Mouse (Mus musculus): Measurements from ENCODE around the gene Creb3l1. TPM values are rescaled to one million over a fixed set of nuclear protein-coding genes. Genes with fewer than 3 reads are reported as not detected.
A peak's percentile ranks its signal among the peaks of the same experiment; 100 is the strongest.

The Creb3l1 gene
- total and polyA plus RNA-seq, 2 experiments from 2014 or later = 3.5 TPM

GRCm38 (mm10) chr2:91955121-91955591, 69.1 kb downstream of the Creb3l1 start:
- Histone ChIP-seq H3K4me2 (ENCODE audit: low read depth, low read length) (no peak overlapping the region), H3K27me3 (ENCODE audit: insufficient read depth, low read length) (no peaks in the 10 kb centered on the region), H3K36me3 (ENCODE audit: insufficient read depth, low read length) (no peaks in the 10 kb centered on the region), H3K9me3 (ENCODE audit: low read length) (no peaks in the 10 kb centered on the region), H3K9ac (replicated peaks; ENCODE audit: low read length) (no peak overlapping the region), H3K27ac (peak overlapping the region; percentile 32; the same call in 1 of the 2 replicates), H3K4me3 (ENCODE audit: low read length) (no peak overlapping the region), H3K4me1 (ENCODE audit: insufficient read depth, low read length) (peaks cover 28% of the 10 kb centered on the region)
- 63% methylated on average over 4 of the region's 4 CpGs for WGBS
- no peak for TF ChIP-seq CTCF (IDR thresholded peaks at IDR 0.05; ENCODE audit: low read depth)
- DNase-seq (ENCODE audit: low spot score) = no peak
- ATAC-seq = no peak

GRCm38 (mm10) chr2:91953825-91954224, 70.5 kb downstream of the Creb3l1 start:
- H3K27ac ChIP-seq = no peak overlapping the region; the same call in 1 of the 2 replicates
- H3K4me1 ChIP-seq (ENCODE audit: insufficient read depth, low read length) = peaks cover 27% of the 10 kb centered on the region
- ATAC-seq (peak; percentile 18; the same call in 1 of the 2 replicates), DNase-seq (ENCODE audit: low spot score) (no peak)
- no peaks in the 10 kb centered on the region for H3K36me3 ChIP-seq (ENCODE audit: insufficient read depth, low read length)
- H3K4me3 ChIP-seq (ENCODE audit: low read length) = no peak overlapping the region
- no peak for TF ChIP-seq CTCF (IDR thresholded peaks at IDR 0.05; ENCODE audit: low read depth)
- 21% methylated on average over 5 of the region's 5 CpGs for WGBS
- no peak overlapping the region for H3K4me2 ChIP-seq (ENCODE audit: low read depth, low read length)
- no peaks in the 10 kb centered on the region for H3K9me3 ChIP-seq (ENCODE audit: low read length)
- H3K9ac ChIP-seq (replicated peaks; ENCODE audit: low read length) = no peak overlapping the region
- no peaks in the 10 kb centered on the region for H3K27me3 ChIP-seq (ENCODE audit: insufficient read depth, low read length)

GRCm38 (mm10) chr2:91950275-91951085, 73.8 kb downstream of the Creb3l1 start:
- Histone ChIP-seq H3K4me2 (ENCODE audit: low read depth, low read length) (peak overlapping the region; percentile 43), H3K9me3 (ENCODE audit: low read length) (no peaks in the 10 kb centered on the region), H3K4me3 (ENCODE audit: low read length) (0 out of 2 replicates have a peak overlapping the region, but pooled peaks have one; percentile 7), H3K27ac (peak overlapping the region; percentile 74), H3K36me3 (ENCODE audit: insufficient read depth, low read length) (no peaks in the 10 kb centered on the region), H3K27me3 (ENCODE audit: insufficient read depth, low read length) (no peaks in the 10 kb centered on the region), H3K4me1 (ENCODE audit: insufficient read depth, low read length) (peaks cover 40% of the 10 kb centered on the region), H3K9ac (replicated peaks; ENCODE audit: low read length) (peak overlapping the region; percentile 37)
- TF ChIP-seq CTCF (IDR thresholded peaks at IDR 0.05; ENCODE audit: low read depth) = no peak
- DNase-seq (ENCODE audit: low spot score) (peak; percentile 59), ATAC-seq (peak; percentile 36)
- WGBS = 17% methylated on average over 15 of the region's 15 CpGs

- peak; percentile 71 for DNase-seq (ENCODE audit: low spot score)
- Histone ChIP-seq H3K9me3 (ENCODE audit: low read length) (no peaks in the 10 kb centered on the region), H3K4me3 (ENCODE audit: low read length) (0 out of 2 replicates have a peak overlapping the region, but pooled peaks have one; percentile 7), H3K4me2 (ENCODE audit: low read depth, low read length) (peak overlapping the region; percentile 43), H3K4me1 (ENCODE audit: insufficient read depth, low read length) (peaks cover 44% of the 10 kb centered on the region), H3K27ac (peak overlapping the region; percentile 74), H3K9ac (replicated peaks; ENCODE audit: low read length) (peak overlapping the region; percentile 37), H3K36me3 (ENCODE audit: insufficient read depth, low read length) (no peaks in the 10 kb centered on the region), H3K27me3 (ENCODE audit: insufficient read depth, low read length) (no peaks in the 10 kb centered on the region)
- ATAC-seq = peak; percentile 14; the same call in 1 of the 2 replicates
- 58% methylated on average over 17 of the region's 17 CpGs for WGBS
- no peak for TF ChIP-seq CTCF (IDR thresholded peaks at IDR 0.05; ENCODE audit: low read depth)
Measured at GRCm38 (mm10) chr2:91949411-91950274, 74.7 kb downstream of the Creb3l1 start.

- 44% methylated on average over 3 of the region's 3 CpGs for WGBS
Measured at GRCm38 (mm10) chr2:91948792-91949241, 75.5 kb downstream of the Creb3l1 start.

GRCm38 (mm10) chr2:91948151-91948509, 76.2 kb downstream of the Creb3l1 start:
- TF ChIP-seq CTCF (IDR thresholded peaks at IDR 0.05; ENCODE audit: low read depth) = no peak
- WGBS = 74% methylated on average over 6 of the region's 6 CpGs
- DNase-seq (ENCODE audit: low spot score) (no peak), ATAC-seq (no peak)
- Histone ChIP-seq H3K36me3 (ENCODE audit: insufficient read depth, low read length) (no peaks in the 10 kb centered on the region), H3K4me2 (ENCODE audit: low read depth, low read length) (no peak overlapping the region), H3K27ac (peak overlapping the region; percentile 74), H3K4me3 (ENCODE audit: low read length) (no peak overlapping the region), H3K9me3 (ENCODE audit: low read length) (no peaks in the 10 kb centered on the region), H3K4me1 (ENCODE audit: insufficient read depth, low read length) (peaks cover 39% of the 10 kb centered on the region), H3K27me3 (ENCODE audit: insufficient read depth, low read length) (no peaks in the 10 kb centered on the region), H3K9ac (replicated peaks; ENCODE audit: low read length) (no peak overlapping the region)

More at GRCm38 (mm10) chr2:91948792-91949241, 75.5 kb downstream of the Creb3l1 start:
- H3K9ac ChIP-seq (replicated peaks; ENCODE audit: low read length) = no peak overlapping the region
- H3K4me1 ChIP-seq (ENCODE audit: insufficient read depth, low read length) = peaks cover 40% of the 10 kb centered on the region
- no peak overlapping the region for H3K4me3 ChIP-seq (ENCODE audit: low read length)
- H3K4me2 ChIP-seq (ENCODE audit: low read depth, low read length) = no peak overlapping the region
- no peak for TF ChIP-seq CTCF (IDR thresholded peaks at IDR 0.05; ENCODE audit: low read depth)
- no peaks in the 10 kb centered on the region for H3K9me3 ChIP-seq (ENCODE audit: low read length)
- no peak for ATAC-seq
- H3K36me3 ChIP-seq (ENCODE audit: insufficient read depth, low read length) = no peaks in the 10 kb centered on the region
- H3K27ac ChIP-seq = peak overlapping the region; percentile 74; the same call in 1 of the 2 replicates
- no peaks in the 10 kb centered on the region for H3K27me3 ChIP-seq (ENCODE audit: insufficient read depth, low read length)
- no peak for DNase-seq (ENCODE audit: low spot score)
